Mouse (Mus musculus): ENCODE measurements around the gene Csnk2a2. TPM values are rescaled to one million over a fixed set of nuclear protein-coding genes. Genes with fewer than 3 reads are reported as not detected.

Gene Csnk2a2
- polyA plus RNA-seq, 1 experiment: 125 TPM

GRCm38 (mm10) chr8:95397201-95397600, 92.6 kb downstream of the Csnk2a2 start:
- H3K4me1 ChIP-seq (ENCODE audit: control insufficient read depth, insufficient read depth, low read length): no peaks in the 10 kb centered on the region; the same call in 1 of the 2 replicates
- H3K27ac ChIP-seq (ENCODE audit: control insufficient read depth, insufficient read depth, low read depth, low read length): no peak overlapping the region
- no peak overlapping the region for H3K4me3 ChIP-seq (ENCODE audit: control insufficient read depth, low read depth, low read length)
- no peaks in the 10 kb centered on the region for H3K36me3 ChIP-seq (ENCODE audit: control insufficient read depth, insufficient read depth, low read length)
- TF ChIP-seq CTCF (IDR thresholded peaks at IDR 0.05; ENCODE audit: control insufficient read depth, insufficient read depth, insufficient replicate concordance, low read depth, low read length) (no peak), POLR2A (IDR thresholded peaks at IDR 0.05; ENCODE audit: control insufficient read depth, low read depth, low read length) (no peak)
- H3K27me3 ChIP-seq (ENCODE audit: control insufficient read depth, insufficient read depth, low read length): no peaks in the 10 kb centered on the region

- Histone ChIP-seq H3K4me1 (ENCODE audit: control insufficient read depth, insufficient read depth, low read length) (no peaks in the 10 kb centered on the region; the same call in 1 of the 2 replicates), H3K36me3 (ENCODE audit: control insufficient read depth, insufficient read depth, low read length) (no peaks in the 10 kb centered on the region), H3K4me3 (ENCODE audit: control insufficient read depth, low read depth, low read length) (no peak overlapping the region), H3K27ac (ENCODE audit: control insufficient read depth, insufficient read depth, low read depth, low read length) (no peak overlapping the region), H3K27me3 (ENCODE audit: control insufficient read depth, insufficient read depth, low read length) (no peaks in the 10 kb centered on the region)
- TF ChIP-seq POLR2A (IDR thresholded peaks at IDR 0.05; ENCODE audit: control insufficient read depth, low read depth, low read length) (no peak), CTCF (IDR thresholded peaks at IDR 0.05; ENCODE audit: control insufficient read depth, insufficient read depth, insufficient replicate concordance, low read depth, low read length) (no peak)
Observed at GRCm38 (mm10) chr8:95396752-95397151, 93.1 kb downstream of the Csnk2a2 start.

Other genes starting within 250 kb of the Csnk2a2 start
- gene Cngb1, start 183.5 kb downstream of the Csnk2a2 start, polyA plus RNA-seq (2012; rRNA removed): 6.2 and 6.9 TPM in 2 replicates
- 290 and 313 TPM in 2 replicates for gene Tepp, start 179.5 kb downstream of the Csnk2a2 start, polyA plus RNA-seq (2012; rRNA removed)
- 3.9 and 4.0 TPM in 2 replicates for gene Zfp319, start 158.1 kb downstream of the Csnk2a2 start, polyA plus RNA-seq (2012; rRNA removed)
- gene Usb1, start 157.8 kb downstream of the Csnk2a2 start, polyA plus RNA-seq (2012; rRNA removed): 33.1 and 34.0 TPM in 2 replicates
- gene Mmp15, start 137.8 kb downstream of the Csnk2a2 start, polyA plus RNA-seq (2012; rRNA removed): 0.23 and 0.30 TPM in 2 replicates
- gene Cfap20, start 55.2 kb downstream of the Csnk2a2 start, polyA plus RNA-seq (2012; rRNA removed): 103 and 106 TPM in 2 replicates
- gene Ccdc113, start 44.0 kb upstream of the Csnk2a2 start, polyA plus RNA-seq (2012; rRNA removed): 82.2 and 87.4 TPM in 2 replicates
- 251 and 266 TPM in 2 replicates for gene Prss54, start 86.3 kb upstream of the Csnk2a2 start, polyA plus RNA-seq (2012; rRNA removed)
- 1.3 and 1.5 TPM in 2 replicates for gene Gins3, start 143.4 kb upstream of the Csnk2a2 start, polyA plus RNA-seq (2012; rRNA removed)
- 23.7 and 26.2 TPM in 2 replicates for gene Ndrg4, start 186.9 kb upstream of the Csnk2a2 start, polyA plus RNA-seq (2012; rRNA removed)
- gene Setd6, start 225.8 kb upstream of the Csnk2a2 start, polyA plus RNA-seq (2012; rRNA removed): 4.5 and 4.7 TPM in 2 replicates

All from testis, adult 2 months (tissue).